Comparison of ENCODE assay signal across 8 mouse cellular contexts in genomic region chr2:131233307-131234126, GRCm38 (mm10). TPM values are rescaled to one million over a fixed set of nuclear protein-coding genes. Genes with fewer than 3 reads are reported as not detected.
A peak's percentile ranks its signal among the peaks of the same experiment; 100 is the strongest.
DNase-seq lines count a peak whose midpoint lies in the region; ATAC-seq lines count a peak whose summit lies in the region.

Gene Mavs (plus strand): TSS chr2:131234063.

- H3K27me3 ChIP-seq in heart, embryonic 13.5 days (replicated peaks) = no peaks in the 10 kb centered on the region
- no peaks in the 10 kb centered on the region for H3K27me3 ChIP-seq in liver, embryonic 12.5 days (replicated peaks)
- no peaks in the 10 kb centered on the region for H3K27me3 ChIP-seq in stomach, embryonic 15.5 days (replicated peaks)

- peak within 1 kb of the TSS; percentile 79 for H3K4me3 ChIP-seq in brown adipose tissue, adult 24 weeks (ENCODE audit: insufficient read depth, low read depth, low read length)
- H3K4me3 ChIP-seq in heart, embryonic 13.5 days = peak within 1 kb of the TSS; percentile 67
- H3K4me3 ChIP-seq in liver, embryonic 12.5 days = peak within 1 kb of the TSS; percentile 78
- peak within 1 kb of the TSS; percentile 68 for H3K4me3 ChIP-seq in stomach, embryonic 15.5 days (replicated peaks)

- H3K4me1 ChIP-seq in brown adipose tissue, adult 24 weeks (ENCODE audit: control insufficient read depth, insufficient read depth, insufficient read length, low read length) = peaks cover 8% of the 10 kb centered on the region
- H3K4me1 ChIP-seq in heart, embryonic 13.5 days = peaks cover 29% of the 10 kb centered on the region
- peaks cover 45% of the 10 kb centered on the region for H3K4me1 ChIP-seq in liver, embryonic 12.5 days
- peaks cover 16% of the 10 kb centered on the region for H3K4me1 ChIP-seq in stomach, embryonic 15.5 days

- peak within 1 kb of the TSS; percentile 91 for H3K4me2 ChIP-seq in heart, embryonic 13.5 days
- H3K4me2 ChIP-seq in liver, embryonic 12.5 days = peak within 1 kb of the TSS; percentile 90
- H3K4me2 ChIP-seq in stomach, embryonic 15.5 days = peak within 1 kb of the TSS; percentile 88

- peak; percentile 99 for ATAC-seq in heart, embryonic 13.5 days (ENCODE audit: extremely low read depth, insufficient number of reproducible peaks, low FRiP score, low TSS enrichment)
- peak; percentile 98 for ATAC-seq in liver, embryonic 12.5 days
- ATAC-seq in stomach, embryonic 15.5 days (ENCODE audit: insufficient read depth, low FRiP score, low read depth) = peak; percentile 100

- 14% methylated on average over 29 of the region's 29 CpGs for WGBS in heart, embryonic 13.5 days
- 16% methylated on average over 29 of the region's 29 CpGs for WGBS in liver, embryonic 12.5 days (ENCODE audit: insufficient replicate concordance)
- 11% methylated on average over 29 of the region's 29 CpGs for WGBS in stomach, embryonic 15.5 days

- peaks cover 8% of the 10 kb centered on the region for H3K36me3 ChIP-seq in heart, embryonic 13.5 days
- peaks cover 31% of the 10 kb centered on the region for H3K36me3 ChIP-seq in liver, embryonic 12.5 days
- H3K36me3 ChIP-seq in stomach, embryonic 15.5 days = no peaks in the 10 kb centered on the region

- H3K27ac ChIP-seq in brown adipose tissue, adult 24 weeks (replicated peaks; ENCODE audit: low read depth, low read length) = peak within 1 kb of the TSS; percentile 62
- H3K27ac ChIP-seq in heart, embryonic 13.5 days (replicated peaks) = peak within 1 kb of the TSS; percentile 72
- H3K27ac ChIP-seq in liver, embryonic 12.5 days = peak within 1 kb of the TSS; percentile 94
- H3K27ac ChIP-seq in stomach, embryonic 15.5 days = peak within 1 kb of the TSS; percentile 73

- H3K9me3 ChIP-seq in heart, embryonic 13.5 days = no peaks in the 10 kb centered on the region
- H3K9me3 ChIP-seq in liver, embryonic 12.5 days (replicated peaks) = no peaks in the 10 kb centered on the region
- H3K9me3 ChIP-seq in stomach, embryonic 15.5 days = no peaks in the 10 kb centered on the region

- H3K9ac ChIP-seq in heart, embryonic 13.5 days = peak within 1 kb of the TSS; percentile 90
- H3K9ac ChIP-seq in liver, embryonic 12.5 days = peak within 1 kb of the TSS; percentile 93
- peak within 1 kb of the TSS; percentile 75 for H3K9ac ChIP-seq in stomach, embryonic 15.5 days

- peak; percentile 96 for DNase-seq in CD4-positive, CD25-positive, alpha-beta regulatory T cell, adult 2 months (ENCODE audit: low read depth, low spot score)
- peak; percentile 73 for DNase-seq in fat pad, adult 2 months (ENCODE audit: extremely low read depth, low read depth, low spot score)
- DNase-seq in kidney, postnatal 10 days = peak; percentile 98
- peak; percentile 90 to 91 for DNase-seq in natural killer cell, adult 2 months (ENCODE audit: low spot score in 2 of 2)

RNA-seq across cellular contexts. Expression of gene Mavs, which starts in this region (rescaled TPM):
- 57.1 and 83.3 TPM in 2 replicates for polyA plus RNA-seq in brown adipose tissue, adult 24 weeks (2012; ENCODE audit: insufficient read depth, insufficient read length, missing spikeins)
- polyA plus RNA-seq in heart, embryonic 13.5 days (2015; fragmentation: Nextera tagmentation; extraction: Ambion mirVana) = 18.8 and 20.1 TPM in 2 replicates
- polyA plus RNA-seq in liver, embryonic 12.5 days (2016; fragmentation: Nextera tagmentation; extraction: Ambion mirVana) = 31.8 and 33.3 TPM in 2 replicates
- polyA plus RNA-seq in stomach, embryonic 15.5 days (2015; fragmentation: Nextera tagmentation; extraction: Ambion mirVana) = 19.6 and 20.5 TPM in 2 replicates

Comparison
In these comparisons a context has a peak if more than half of its experiments do, and no peak if none do; other contexts are left out.
1. Peak in every context shown above with its lines: DNase-seq, ATAC-seq, H3K4me3 ChIP-seq and H3K27ac ChIP-seq.